Mouse (Mus musculus): ENCODE results near the gene Fndc9. TPM values are rescaled to one million over a fixed set of nuclear protein-coding genes. Genes with fewer than 3 reads are reported as not detected.

Gene Fndc9
- polyA plus RNA-seq, 1 experiment from 2014 or later = 0.09 TPM

DNA sequence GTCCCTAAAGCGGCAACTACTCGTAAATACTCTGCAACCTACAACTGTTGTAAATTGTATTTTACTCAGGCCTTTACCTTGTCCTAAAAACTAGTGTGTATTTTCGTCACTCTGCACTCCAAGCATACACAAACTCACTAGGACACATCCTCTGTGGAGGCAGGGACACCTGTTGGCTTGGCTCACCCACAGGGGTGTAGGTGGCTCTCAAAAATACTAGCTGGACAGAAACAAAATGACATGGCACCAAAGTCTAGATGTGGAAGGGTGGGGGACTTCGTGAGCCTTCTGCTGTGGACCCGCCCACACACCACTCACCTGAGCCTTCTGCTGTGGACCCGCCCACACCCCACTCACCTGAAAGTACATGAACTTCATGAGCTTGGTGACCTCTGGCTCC is 48.5 kb downstream of the Fndc9 start:
- H3K4me1 ChIP-seq (ENCODE audit: insufficient read depth, low read length) = 0 out of 2 replicates have a peak, but pooled peaks cover under 1% of the 10 kb centered on the region
- no peak overlapping the region for H3K9ac ChIP-seq (replicated peaks; ENCODE audit: low read length)
- no peaks in the 10 kb centered on the region for H3K9me3 ChIP-seq (ENCODE audit: low read length)
- H3K4me3 ChIP-seq (ENCODE audit: low read length) = no peak overlapping the region
- H3K27me3 ChIP-seq (ENCODE audit: insufficient read depth, low read length) = no peaks in the 10 kb centered on the region
- no peak overlapping the region for H3K27ac ChIP-seq (ENCODE audit: low read length)
- WGBS = 89% methylated on average over 6 of the region's 6 CpGs
- H3K4me2 ChIP-seq (replicated peaks; ENCODE audit: low read depth, low read length) = no peak overlapping the region
- ATAC-seq (ENCODE audit: low FRiP score, low TSS enrichment) = no peak
- H3K36me3 ChIP-seq (ENCODE audit: insufficient read depth, low read length) = peaks cover 6% of the 10 kb centered on the region

DNA sequence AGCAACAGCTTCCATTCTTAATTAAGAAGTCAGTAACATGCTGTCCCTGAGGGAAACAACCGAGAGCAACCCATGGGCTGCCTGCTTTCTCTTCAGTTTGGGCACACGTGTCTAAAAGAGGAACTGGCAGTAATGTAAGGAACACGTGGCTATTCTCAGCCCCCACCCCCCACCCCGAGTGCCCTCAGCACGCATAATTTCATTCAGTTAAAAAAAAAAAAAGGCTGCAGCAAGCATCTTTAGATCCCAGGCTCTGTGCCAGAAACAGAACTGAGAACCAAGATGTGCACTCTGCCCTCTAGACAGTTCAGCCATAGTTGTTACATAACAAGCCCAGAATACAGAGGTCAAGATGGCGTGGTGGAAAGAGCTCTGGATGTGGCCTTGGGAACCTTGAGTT is 51.5 kb downstream of the Fndc9 start:
- 62% methylated on average over 6 of the region's 6 CpGs for WGBS
- ATAC-seq (ENCODE audit: low FRiP score, low TSS enrichment) = no peak

DNA sequence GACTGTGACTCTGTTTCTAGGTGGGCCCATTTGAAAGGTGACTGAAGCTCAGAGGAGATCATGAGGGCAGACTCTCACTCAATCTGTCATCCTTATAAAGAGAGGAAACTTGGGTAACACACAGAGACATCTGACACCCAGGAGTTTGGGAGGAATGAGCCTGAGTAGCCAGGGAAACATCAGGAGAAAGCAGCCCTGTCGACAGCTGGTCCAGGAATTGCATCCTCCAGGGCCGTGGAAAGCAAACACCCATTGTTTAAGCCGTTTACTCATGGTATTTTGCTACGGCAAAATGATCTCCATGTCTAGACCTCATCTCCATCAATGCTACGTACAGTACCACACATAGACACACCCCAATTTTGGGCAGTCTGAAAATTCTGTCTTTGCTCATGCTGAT is 52.8 kb downstream of the Fndc9 start:
- Histone ChIP-seq H3K27me3 (ENCODE audit: insufficient read depth, low read length) (no peaks in the 10 kb centered on the region), H3K9me3 (ENCODE audit: low read length) (no peaks in the 10 kb centered on the region), H3K27ac (ENCODE audit: low read length) (no peak overlapping the region), H3K9ac (replicated peaks; ENCODE audit: low read length) (no peak overlapping the region), H3K36me3 (ENCODE audit: insufficient read depth, low read length) (no peaks in the 10 kb centered on the region; the same call in 1 of the 2 replicates), H3K4me3 (ENCODE audit: low read length) (no peak overlapping the region), H3K4me2 (replicated peaks; ENCODE audit: low read depth, low read length) (no peak overlapping the region), H3K4me1 (ENCODE audit: insufficient read depth, low read length) (peaks cover 10% of the 10 kb centered on the region; the same call in 1 of the 2 replicates)
- no peak for ATAC-seq (ENCODE audit: low FRiP score, low TSS enrichment)
- WGBS = 48% methylated on average over 5 of the region's 5 CpGs

More for the DNA sequence above, 51.5 kb downstream of the Fndc9 start:
- peaks cover 10% of the 10 kb centered on the region; the same call in 1 of the 2 replicates for H3K4me1 ChIP-seq (ENCODE audit: insufficient read depth, low read length)
- peaks cover 6% of the 10 kb centered on the region for H3K36me3 ChIP-seq (ENCODE audit: insufficient read depth, low read length)
- no peak overlapping the region for H3K27ac ChIP-seq (ENCODE audit: low read length)
- no peaks in the 10 kb centered on the region for H3K9me3 ChIP-seq (ENCODE audit: low read length)
- H3K27me3 ChIP-seq (ENCODE audit: insufficient read depth, low read length) = no peaks in the 10 kb centered on the region
- no peak overlapping the region for H3K4me2 ChIP-seq (replicated peaks; ENCODE audit: low read depth, low read length)
- no peak overlapping the region for H3K4me3 ChIP-seq (ENCODE audit: low read length)
- no peak overlapping the region for H3K9ac ChIP-seq (replicated peaks; ENCODE audit: low read length)

DNA sequence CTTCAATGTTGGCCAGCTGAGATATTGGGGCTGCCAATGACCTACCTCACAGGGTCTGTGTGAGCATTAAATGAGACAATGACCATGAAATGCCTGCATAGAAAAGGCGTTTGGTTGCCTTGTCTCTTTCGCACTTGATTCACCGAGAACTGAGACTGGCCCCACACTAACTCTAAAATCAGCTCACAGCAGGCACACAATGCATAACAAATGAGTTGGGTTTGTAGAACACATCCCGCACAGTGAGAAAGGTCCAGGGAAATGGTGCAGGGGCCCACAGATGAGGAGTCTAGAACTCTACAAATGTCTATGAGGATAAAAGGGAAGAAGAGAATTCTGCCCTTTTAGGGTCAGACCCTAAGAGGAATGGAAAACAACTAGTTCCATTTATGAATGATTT is 53.7 kb downstream of the Fndc9 start:
- Histone ChIP-seq H3K27me3 (ENCODE audit: insufficient read depth, low read length) (no peaks in the 10 kb centered on the region), H3K4me2 (replicated peaks; ENCODE audit: low read depth, low read length) (no peak overlapping the region), H3K4me3 (ENCODE audit: low read length) (no peak overlapping the region), H3K9me3 (ENCODE audit: low read length) (no peaks in the 10 kb centered on the region), H3K4me1 (ENCODE audit: insufficient read depth, low read length) (peaks cover 16% of the 10 kb centered on the region), H3K36me3 (ENCODE audit: insufficient read depth, low read length) (no peaks in the 10 kb centered on the region), H3K9ac (replicated peaks; ENCODE audit: low read length) (no peak overlapping the region), H3K27ac (ENCODE audit: low read length) (no peak overlapping the region)
- WGBS = 74% methylated on average over 4 of the region's 4 CpGs
- no peak for ATAC-seq (ENCODE audit: low FRiP score, low TSS enrichment)

Other genes starting within 250 kb of the Fndc9 start
- 3.4 and 11.5 TPM in 2 replicates for gene Gm12166, start 183.2 kb upstream of the Fndc9 start, polyA plus RNA-seq (2015; fragmentation: Nextera tagmentation; extraction: Ambion mirVana)
- gene Adam19, start 179.5 kb upstream of the Fndc9 start, polyA plus RNA-seq (2015; fragmentation: Nextera tagmentation; extraction: Ambion mirVana) = 16.5 and 18.0 TPM in 2 replicates
- 0.59 and 1.4 TPM in 2 replicates for gene Nipal4, start 69.0 kb upstream of the Fndc9 start, polyA plus RNA-seq (2015; fragmentation: Nextera tagmentation; extraction: Ambion mirVana)
- 17.7 and 18.1 TPM in 2 replicates for gene Cyfip2, start 77.3 kb downstream of the Fndc9 start, polyA plus RNA-seq (2015; fragmentation: Nextera tagmentation; extraction: Ambion mirVana)
- gene Itk, start 154.0 kb downstream of the Fndc9 start, polyA plus RNA-seq (2015; fragmentation: Nextera tagmentation; extraction: Ambion mirVana) = 0.16 and 0.22 TPM in 2 replicates
- gene Fam71b, start 161.0 kb downstream of the Fndc9 start, polyA plus RNA-seq (2015; fragmentation: Nextera tagmentation; extraction: Ambion mirVana) = not detected in 2 replicates
- 75.1 and 76.7 TPM in 2 replicates for gene Med7, start 201.4 kb downstream of the Fndc9 start, polyA plus RNA-seq (2015; fragmentation: Nextera tagmentation; extraction: Ambion mirVana)
- gene Havcr2, start 219.4 kb downstream of the Fndc9 start, polyA plus RNA-seq (2015; fragmentation: Nextera tagmentation; extraction: Ambion mirVana) = 0.09 and 0.21 TPM in 2 replicates

All from kidney, embryonic 16.5 days (tissue).